In the genomic region with DNA sequence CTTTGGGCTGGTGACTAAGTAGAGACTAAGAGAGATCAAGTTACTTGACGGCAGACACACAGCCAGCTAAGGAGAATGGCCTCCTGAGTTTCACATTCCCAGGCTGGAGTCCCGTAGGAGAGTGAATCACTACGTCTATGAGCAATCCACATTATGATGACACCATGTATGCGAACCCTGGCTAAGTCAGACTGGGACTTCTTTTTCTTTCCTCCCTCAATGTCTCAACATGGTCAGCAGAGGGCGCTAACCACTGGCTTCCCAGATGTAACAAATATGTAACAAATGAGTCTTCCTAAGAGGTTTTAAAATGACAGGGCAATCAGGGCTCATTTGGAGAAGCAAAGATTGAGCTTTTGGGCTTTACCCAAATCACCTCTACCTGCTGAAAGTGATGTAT, we compare ENCODE assay signal across 9 mouse cellular contexts. TPM values are rescaled to one million over a fixed set of nuclear protein-coding genes. Genes with fewer than 3 reads are reported as not detected.
DNase-seq lines count a peak whose midpoint lies in the region; ATAC-seq lines count a peak whose summit lies in the region.
"Had no signal": no experiment of that assay in that cellular context is flagged by ENCODE, and none has a peak within 500 bp of the region (broad histone marks: within the 10 kb centered on the region; RNA-seq: fewer than 3 reads in every experiment).

No protein-coding gene starts in this region.

- peaks cover 26% of the 10 kb centered on the region; the same call in 1 of the 2 replicates for H3K27me3 ChIP-seq in heart, embryonic 10.5 days (ENCODE audit: insufficient read depth, poor library complexity, severe bottlenecking)
- no peaks in the 10 kb centered on the region for H3K27me3 ChIP-seq in embryonic facial prominence, embryonic 14.5 days (replicated peaks; ENCODE audit: control insufficient read depth, insufficient read depth, low read length)

- no peak overlapping the region for H3K4me2 ChIP-seq in embryonic facial prominence, embryonic 14.5 days (ENCODE audit: low read depth, low read length)

- no peak overlapping the region for H3K27ac ChIP-seq in heart, embryonic 10.5 days
- no peak overlapping the region for H3K27ac ChIP-seq in embryonic facial prominence, embryonic 14.5 days (replicated peaks; ENCODE audit: low read depth, low read length)

- 27% methylated on average over 5 of the region's 5 CpGs for WGBS in heart, embryonic 10.5 days
- 18% methylated on average over 5 of the region's 5 CpGs for WGBS in embryonic facial prominence, embryonic 14.5 days

- no peak for ATAC-seq in embryonic facial prominence, embryonic 14.5 days (ENCODE audit: low read depth)

- H3K36me3 ChIP-seq in heart, embryonic 10.5 days: no peaks in the 10 kb centered on the region
- no peaks in the 10 kb centered on the region for H3K36me3 ChIP-seq in embryonic facial prominence, embryonic 14.5 days (ENCODE audit: control insufficient read depth, insufficient read depth, low read length)

- no peak overlapping the region for H3K9ac ChIP-seq in embryonic facial prominence, embryonic 14.5 days (ENCODE audit: low read depth, low read length)

- H3K9me3 ChIP-seq in heart, embryonic 10.5 days: no peaks in the 10 kb centered on the region
- H3K9me3 ChIP-seq in embryonic facial prominence, embryonic 14.5 days (ENCODE audit: control insufficient read depth, low read length): no peaks in the 10 kb centered on the region

- DNase-seq in heart, adult 18-20 months: peak; percentile 37 to 56
- no peak for DNase-seq in heart, embryonic 10.5 days (ENCODE audit: low spot score)
- peak; percentile 99 for DNase-seq in 3T3-L1 (ENCODE audit: low read depth, low spot score)
- DNase-seq in adrenal gland, postnatal 25 days: peak; percentile 31
- DNase-seq in embryonic facial prominence, embryonic 14.5 days (ENCODE audit: low spot score): peak; percentile 79
- peak; percentile 51 for DNase-seq in kidney, postnatal 14 days
- DNase-seq in lung, postnatal 10 days: peak; percentile 65
- peak; percentile 39 for DNase-seq in telencephalon, adult 2 months (ENCODE audit: low read depth, low spot score)

- no peak overlapping the region for H3K4me3 ChIP-seq in heart, embryonic 10.5 days
- H3K4me3 ChIP-seq in embryonic facial prominence, embryonic 14.5 days (ENCODE audit: low read depth, low read length): no peak overlapping the region

- peaks cover 10% of the 10 kb centered on the region; the same call in 1 of the 2 replicates for H3K4me1 ChIP-seq in heart, embryonic 10.5 days
- H3K4me1 ChIP-seq in embryonic facial prominence, embryonic 14.5 days (ENCODE audit: control insufficient read depth, insufficient read depth, low read length): peaks cover 16% of the 10 kb centered on the region

RNA-seq across cellular contexts. Expression of a gene that starts 36.9 kb away (rescaled TPM):
- total RNA-seq in heart, adult 18-20 months (2021): 10 to 100 TPM; 21.0 to 24.9 TPM
- 0.63 and 0.93 TPM in 2 replicates for polyA plus RNA-seq in heart, embryonic 10.5 days (2016; fragmentation: Nextera tagmentation; extraction: Ambion mirVana)
- total RNA-seq in adrenal gland, postnatal 25 days (2021): not detected in 2 replicates
- 0.08 and 0.31 TPM in 2 replicates for polyA plus RNA-seq in embryonic facial prominence, embryonic 14.5 days (2014; fragmentation: Nextera tagmentation; extraction: Ambion mirVana)
- total RNA-seq: hematopoietic stem cell, adult 5-6 weeks had no signal

Comparison
In these comparisons a context has a peak if more than half of its experiments do, and no peak if none do; other contexts are left out.
1. RNA of a gene that starts 36.9 kb away (total RNA-seq): 21.0 to 24.9 TPM in heart, adult 18-20 months; not detected in adrenal gland, postnatal 25 days; every median in the first group is over 10 times any median in the second.